Mouse (Mus musculus) forebrain, embryonic 16.5 days (tissue): Measurements from ENCODE around the gene Mettl18. TPM values are rescaled to one million over a fixed set of nuclear protein-coding genes. Genes with fewer than 3 reads are reported as not detected.

Experiments
- ATAC-seq: fragments of 200-750 bp; cut with Nextera tagmentation; 2 replicates; pipeline ENCODE4 v1.8.0; 2017; ENCODE audit warnings: mild to moderate bottlenecking, moderate library complexity
- H3K27ac ChIP-seq: fragments of 300-500 bp; sonication (generic); 2 replicates; pipeline ENCODE4 v1.5.1; 2014; ENCODE audit warnings: low read length, control low read depth
- H3K27me3 ChIP-seq: fragments of 300-500 bp; sonication (generic); replicated peaks from 2 replicates; pipeline ENCODE4 v1.6.1; 2014; ENCODE audit warnings: low read length; ENCODE audit not compliant: control insufficient read depth, insufficient read depth
- H3K36me3 ChIP-seq: fragments of 300-500 bp; sonication (generic); 2 replicates; pipeline ENCODE4 v1.6.1; 2014; ENCODE audit not compliant: control insufficient read depth, insufficient read depth
- H3K4me1 ChIP-seq: fragments of 300-500 bp; sonication (generic); replicated peaks from 2 replicates; pipeline ENCODE4 v1.6.1; 2014; ENCODE audit warnings: low read length; ENCODE audit not compliant: control insufficient read depth, insufficient read depth
- H3K4me2 ChIP-seq: fragments of 300-500 bp; sonication (generic); 2 replicates; pipeline ENCODE4 v1.6.1; 2014; ENCODE audit warnings: mild to moderate bottlenecking, low read length, control low read depth
- H3K4me3 ChIP-seq: fragments of 300-500 bp; sonication (generic); replicated peaks from 2 replicates; pipeline ENCODE4 v1.5.1; 2014; ENCODE audit warnings: mild to moderate bottlenecking, low read length, control low read depth
- H3K9ac ChIP-seq: fragments of 300-500 bp; sonication (generic); replicated peaks from 2 replicates; pipeline ENCODE4 v1.6.1; 2014; ENCODE audit warnings: low read depth, low read length, control low read depth
- H3K9me3 ChIP-seq: fragments of 300-500 bp; sonication (generic); 2 replicates; pipeline ENCODE4 v1.6.1; 2016; ENCODE audit warnings: low read length; ENCODE audit not compliant: control insufficient read depth
- WGBS: fragments of 180-500 bp; shearing (Covaris S2); extraction: QIAGEN DNeasy Blood & Tissue Kit; methylation state at CpG from one replicate; pipeline ENCODE4 v1.1.7; 2014; 5-methylcytosine and 5-hydroxymethylcytosine counted together
- polyA plus RNA-seq: library from polyadenylated mRNA; unstranded; fragments of >200 nt; fragmentation: Nextera tagmentation; extraction: Ambion mirVana; gene quantifications from 2 replicates; pipeline ENCODE4 v1.2.1, GENCODE M21; 2015

Mettl18 gene
- 8.3 and 8.5 TPM in 2 replicates for polyA plus RNA-seq

DNA sequence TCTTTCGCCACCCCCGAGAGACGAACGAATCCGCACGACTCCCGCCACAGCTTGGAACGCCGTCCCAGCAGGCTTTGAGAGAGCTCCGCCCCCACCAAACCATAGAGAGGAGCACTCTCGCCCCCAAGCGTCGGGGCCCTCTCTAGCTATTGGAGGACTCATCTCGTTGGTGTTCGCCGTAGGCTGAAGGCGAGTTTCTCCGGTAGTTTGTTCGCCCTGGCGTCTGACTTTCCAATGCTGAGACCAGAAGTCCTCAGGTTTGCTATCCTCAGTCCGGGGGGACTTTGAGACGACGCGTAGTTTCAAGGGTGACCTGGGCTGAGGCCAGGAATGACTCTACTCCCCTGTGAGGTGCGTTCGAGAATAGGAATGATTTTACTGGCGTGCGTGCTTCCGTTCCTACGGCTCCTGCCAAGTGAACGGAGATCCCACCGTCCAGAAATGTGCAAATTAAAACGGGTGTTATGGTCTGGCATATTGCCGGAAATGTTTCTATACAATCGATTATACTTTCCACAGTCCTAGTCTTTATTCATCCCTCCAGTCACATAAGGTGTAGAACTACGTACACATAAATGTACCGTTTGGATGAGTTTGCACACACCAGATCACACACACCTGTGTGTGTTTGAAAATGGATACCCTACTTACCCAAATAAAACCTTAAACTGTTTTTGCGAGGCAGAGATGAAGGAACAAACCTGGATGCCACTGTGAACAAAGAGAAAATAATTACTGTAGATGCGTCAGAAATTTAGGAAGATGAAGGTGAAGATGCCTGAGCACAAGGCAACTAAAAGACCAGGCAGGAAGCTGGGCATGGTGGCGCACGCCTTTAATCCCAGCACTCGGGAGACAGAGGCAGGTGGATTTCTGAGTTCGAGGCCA is at the start of gene Mettl18, which contains the start of gene BC055324:
Mettl18 (plus strand) TSS at position 169 of the 888 bp plus-strand sequence.
BC055324 (minus strand) TSS at position 76 of the 888 bp plus-strand sequence.
- ATAC-seq: peak; percentile 99

DNA sequence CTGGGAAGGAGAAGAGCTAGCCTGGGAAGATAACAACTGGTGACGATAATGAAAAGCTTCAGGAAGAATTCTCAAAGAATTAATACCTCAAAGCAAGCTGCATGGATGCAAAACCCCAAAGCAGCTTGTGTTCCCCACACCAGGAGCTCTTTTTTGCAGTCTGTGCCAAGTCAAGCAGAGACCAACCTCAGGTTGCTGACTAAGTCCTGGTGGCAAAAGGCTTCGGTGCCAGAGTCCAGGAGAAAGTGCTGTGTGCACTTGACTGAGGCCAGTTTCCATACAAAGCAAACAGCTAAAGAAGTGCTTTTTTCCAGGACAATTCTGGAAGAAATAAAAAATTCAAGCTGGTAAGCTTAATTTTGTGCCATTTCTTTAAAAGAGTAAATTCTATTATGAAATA is 41.3 kb upstream of the Mettl18 start:
- peaks cover 34% of the 10 kb centered on the region for H3K36me3 ChIP-seq
- 83% methylated on average over 2 of the region's 2 CpGs for WGBS
- H3K4me3 ChIP-seq: no peak overlapping the region
- ATAC-seq: no peak
- H3K4me2 ChIP-seq: no peak overlapping the region
- H3K9me3 ChIP-seq: no peaks in the 10 kb centered on the region
- H3K9ac ChIP-seq: no peak overlapping the region
- H3K27me3 ChIP-seq: no peaks in the 10 kb centered on the region
- H3K27ac ChIP-seq: no peak overlapping the region
- H3K4me1 ChIP-seq: no peaks in the 10 kb centered on the region

More for the DNA sequence above, at the start of gene Mettl18, which contains the start of gene BC055324:
- Histone ChIP-seq H3K4me2 (peak within 1 kb of the TSS; percentile 84), H3K4me1 (peaks cover 9% of the 10 kb centered on the region; the same call in 1 of the 2 replicates), H3K9ac (peak within 1 kb of the TSS; percentile 80), H3K36me3 (no peaks in the 10 kb centered on the region), H3K27me3 (no peaks in the 10 kb centered on the region), H3K27ac (peak within 1 kb of the TSS; percentile 82), H3K4me3 (peak within 1 kb of the TSS; percentile 90), H3K9me3 (no peaks in the 10 kb centered on the region)
- WGBS: 2% methylated on average over 43 of the region's 43 CpGs

DNA sequence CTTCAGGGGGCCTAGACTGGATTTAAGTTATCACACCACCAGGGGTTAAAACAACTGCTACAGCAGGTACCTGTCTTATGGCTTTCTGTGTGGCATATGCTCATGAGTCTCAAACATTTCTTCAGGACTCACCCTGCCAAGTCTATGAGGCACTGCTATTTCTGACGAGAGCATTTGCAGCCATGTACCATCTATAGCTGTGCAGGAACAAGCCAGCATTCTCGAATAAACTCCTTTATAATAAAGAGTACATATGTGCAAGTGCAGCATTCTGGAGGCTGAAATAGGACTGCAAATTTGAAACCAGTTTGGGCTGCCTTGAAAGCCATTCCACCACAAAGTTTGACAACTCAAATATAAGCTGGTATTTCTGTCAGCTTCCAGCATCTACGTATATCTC is 36.7 kb upstream of the Mettl18 start:
- no peak overlapping the region for H3K4me2 ChIP-seq
- peaks cover 11% of the 10 kb centered on the region for H3K36me3 ChIP-seq
- no peaks in the 10 kb centered on the region for H3K27me3 ChIP-seq
- ATAC-seq: no peak
- no peak overlapping the region for H3K9ac ChIP-seq
- no peaks in the 10 kb centered on the region for H3K9me3 ChIP-seq
- H3K4me1 ChIP-seq: no peaks in the 10 kb centered on the region
- no peak overlapping the region for H3K4me3 ChIP-seq
- H3K27ac ChIP-seq: no peak overlapping the region
- 87% methylated on average over 3 of the region's 3 CpGs for WGBS

DNA sequence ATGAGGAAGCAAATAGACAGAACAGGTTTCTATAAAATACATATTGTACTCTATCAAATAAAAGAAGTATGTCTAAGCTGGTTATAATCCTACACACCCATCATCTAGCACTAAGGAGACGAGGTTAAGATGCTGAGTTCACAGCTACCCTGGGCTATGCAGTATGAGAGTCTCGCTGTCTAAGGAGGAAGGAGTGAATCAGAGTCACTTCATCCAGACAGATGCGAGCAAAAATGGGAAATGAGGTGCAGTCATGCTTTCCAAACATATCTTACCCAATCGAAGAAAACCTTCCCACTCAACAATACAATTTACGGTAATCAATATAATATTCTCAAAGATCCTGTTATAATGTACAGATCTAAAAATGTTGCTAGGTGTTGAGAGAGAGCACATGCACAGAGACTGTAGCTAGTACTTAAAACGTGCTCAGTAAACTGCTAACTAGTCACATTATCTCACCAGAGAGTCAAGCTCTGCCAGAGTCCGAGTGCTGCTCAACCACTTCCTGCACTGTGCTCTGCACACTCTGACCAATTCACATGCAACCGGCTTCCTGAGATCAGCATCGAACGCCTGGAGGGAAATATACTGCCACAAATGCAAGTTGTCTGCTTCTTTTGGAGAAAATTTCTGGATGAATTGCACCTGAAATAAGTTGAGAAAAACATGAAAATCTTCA is 30.5 kb upstream of the Mettl18 start:
- no peaks in the 10 kb centered on the region for H3K9me3 ChIP-seq
- no peak overlapping the region for H3K9ac ChIP-seq
- H3K4me1 ChIP-seq: no peaks in the 10 kb centered on the region
- H3K36me3 ChIP-seq: no peaks in the 10 kb centered on the region; the same call in 1 of the 2 replicates
- no peak for ATAC-seq
- no peak overlapping the region for H3K4me3 ChIP-seq
- no peaks in the 10 kb centered on the region for H3K27me3 ChIP-seq
- no peak overlapping the region for H3K4me2 ChIP-seq
- WGBS: 94% methylated on average over 10 of the region's 10 CpGs
- H3K27ac ChIP-seq: no peak overlapping the region

DNA sequence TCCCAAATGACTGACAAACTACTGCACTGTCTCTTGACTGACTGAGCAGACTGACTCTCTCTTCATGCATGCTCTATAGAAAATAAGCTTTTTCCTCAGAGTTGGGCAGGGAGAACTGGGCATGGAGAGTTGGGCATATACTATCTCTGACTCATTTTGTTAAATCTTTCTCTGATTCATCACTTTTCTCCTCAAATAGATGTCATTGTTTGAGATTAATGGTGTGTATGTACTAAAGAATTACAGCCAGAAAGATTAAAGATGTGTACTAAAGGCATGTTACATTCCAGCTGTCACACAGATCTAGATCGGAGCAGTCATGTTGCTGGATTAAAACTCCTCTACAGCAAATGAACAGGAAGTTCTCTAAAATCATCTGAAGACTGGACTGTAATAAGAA is 20.2 kb upstream of the Mettl18 start:
- no peak overlapping the region for H3K4me2 ChIP-seq
- no peaks in the 10 kb centered on the region for H3K9me3 ChIP-seq
- H3K4me1 ChIP-seq: no peaks in the 10 kb centered on the region
- no peaks in the 10 kb centered on the region for H3K27me3 ChIP-seq
- no peak for ATAC-seq
- no peak overlapping the region for H3K27ac ChIP-seq
- H3K4me3 ChIP-seq: no peak overlapping the region
- no peaks in the 10 kb centered on the region for H3K36me3 ChIP-seq
- H3K9ac ChIP-seq: no peak overlapping the region
- WGBS: 65% methylated on average over 1 of the region's 1 CpGs

DNA sequence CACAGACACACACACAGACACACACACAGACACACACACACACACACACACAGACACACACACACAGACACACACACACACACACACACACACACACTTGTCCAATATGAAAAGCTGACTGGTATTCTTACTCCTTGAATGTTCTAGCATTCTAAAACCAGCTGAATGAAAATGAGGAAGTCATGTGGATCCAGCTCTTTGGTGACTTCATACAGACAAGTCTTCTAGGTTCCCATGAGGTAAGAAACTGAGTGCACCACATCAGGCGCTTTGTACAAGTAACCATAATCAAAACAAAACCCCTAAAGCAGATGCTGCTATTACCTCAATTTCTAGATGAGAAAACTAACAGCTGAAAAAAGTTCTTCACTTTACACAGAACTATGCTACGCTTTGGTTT is 19.6 kb upstream of the Mettl18 start:
- WGBS: 98% methylated on average over 2 of the region's 2 CpGs
- H3K27ac ChIP-seq: no peak overlapping the region
- H3K9me3 ChIP-seq: no peaks in the 10 kb centered on the region
- no peak overlapping the region for H3K9ac ChIP-seq
- H3K4me1 ChIP-seq: no peaks in the 10 kb centered on the region
- no peaks in the 10 kb centered on the region for H3K27me3 ChIP-seq
- no peak overlapping the region for H3K4me3 ChIP-seq
- H3K4me2 ChIP-seq: no peak overlapping the region
- no peak for ATAC-seq
- H3K36me3 ChIP-seq: no peaks in the 10 kb centered on the region

DNA sequence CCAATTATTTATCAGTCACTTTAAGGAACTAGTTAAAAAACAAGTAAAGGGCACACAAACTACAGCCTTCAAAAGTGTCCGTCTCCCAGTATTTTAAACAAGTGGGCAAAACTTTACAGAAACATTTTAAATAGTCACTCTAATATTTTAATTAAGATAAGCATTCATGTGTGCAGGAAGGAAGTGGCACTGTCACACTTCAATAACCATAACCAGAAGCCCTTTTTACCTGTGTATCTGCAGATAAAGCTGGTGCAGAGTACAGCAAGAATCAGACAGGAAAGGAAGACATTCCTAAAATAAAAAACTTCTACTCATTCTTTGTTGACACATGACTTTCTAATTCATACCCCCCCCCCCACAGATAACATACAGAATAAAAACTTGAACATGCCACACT is 18.2 kb upstream of the Mettl18 start:
- Histone ChIP-seq H3K9me3 (no peaks in the 10 kb centered on the region), H3K4me2 (no peak overlapping the region), H3K27me3 (no peaks in the 10 kb centered on the region), H3K9ac (no peak overlapping the region), H3K27ac (no peak overlapping the region), H3K4me1 (no peaks in the 10 kb centered on the region), H3K4me3 (no peak overlapping the region), H3K36me3 (no peaks in the 10 kb centered on the region)
- 91% methylated on average over 1 of the region's 1 CpGs for WGBS
- no peak for ATAC-seq

DNA sequence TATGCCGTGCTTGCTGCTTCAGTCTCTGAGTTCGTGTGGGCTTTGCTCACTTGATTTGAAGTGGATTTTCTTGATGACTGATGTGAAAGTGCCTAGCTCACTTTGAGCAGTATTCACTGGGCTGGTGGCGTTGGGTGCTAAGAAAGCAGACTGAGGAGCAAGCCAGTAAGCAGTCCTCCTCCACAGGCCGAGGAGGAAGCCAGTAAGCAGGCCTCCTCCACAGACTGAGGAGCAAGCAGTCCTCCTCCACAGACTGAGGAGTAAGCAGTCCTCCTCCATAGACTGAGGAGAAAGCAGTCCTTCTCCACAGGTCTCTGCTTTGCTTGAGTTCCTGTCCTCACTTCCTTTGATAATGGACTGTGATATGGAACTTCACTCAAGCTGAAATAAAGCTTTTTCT is 2.3 kb upstream of the Mettl18 start:
- Histone ChIP-seq H3K27me3 (no peaks in the 10 kb centered on the region), H3K27ac (no peak overlapping the region), H3K4me1 (peaks cover 9% of the 10 kb centered on the region; the same call in 1 of the 2 replicates), H3K9ac (no peak overlapping the region), H3K9me3 (no peaks in the 10 kb centered on the region), H3K4me2 (no peak overlapping the region), H3K36me3 (no peaks in the 10 kb centered on the region), H3K4me3 (no peak overlapping the region)
- no peak for ATAC-seq
- 81% methylated on average over 4 of the region's 4 CpGs for WGBS

DNA sequence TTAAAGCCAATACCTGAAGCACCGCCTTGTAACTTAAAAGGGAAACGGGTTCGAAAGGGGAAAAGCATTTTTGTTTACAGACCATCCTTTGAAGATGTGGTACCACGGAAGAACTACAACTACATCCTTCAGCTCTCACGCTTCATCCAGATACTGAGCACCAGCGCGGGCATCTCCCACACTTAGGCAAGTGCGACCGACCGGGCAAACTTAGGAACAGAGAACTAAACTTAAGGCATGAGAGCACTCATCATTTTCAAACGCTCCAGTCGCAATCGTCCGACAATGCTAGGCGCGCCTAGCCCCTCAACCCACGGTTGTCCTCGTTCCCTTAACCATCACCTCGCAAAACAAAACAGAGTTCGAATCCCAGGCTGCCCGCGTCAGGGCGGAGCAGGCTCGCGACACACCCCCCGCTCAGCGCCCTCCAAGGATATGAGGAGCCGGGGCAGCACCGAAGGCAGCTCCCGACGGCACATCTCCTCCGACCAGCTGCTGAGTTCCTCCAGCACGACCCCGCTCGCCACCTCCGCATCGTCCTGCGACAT is 442 bp upstream of the Mettl18 start:
- Histone ChIP-seq H3K36me3 (no peaks in the 10 kb centered on the region), H3K27ac (no peak overlapping the region; the same call in 1 of the 2 replicates), H3K27me3 (no peaks in the 10 kb centered on the region), H3K4me2 (peak overlapping the region; percentile 84), H3K4me1 (peaks cover 9% of the 10 kb centered on the region; the same call in 1 of the 2 replicates), H3K9ac (peak overlapping the region; percentile 80), H3K4me3 (peak overlapping the region; percentile 90), H3K9me3 (no peaks in the 10 kb centered on the region)
- WGBS: under 1% methylated on average over 38 of the region's 38 CpGs
- no peak; the same call in 1 of the 2 replicates for ATAC-seq
